Comparison of ENCODE assay signal across 9 mouse cellular contexts in genomic region chr12:79904913-79905549, GRCm38 (mm10).
DNase-seq lines count a peak whose midpoint lies in the region; ATAC-seq and TF ChIP-seq lines count a peak whose summit lies in the region.
"Had no signal": no experiment of that assay in that cellular context is flagged by ENCODE, and none has a peak within 500 bp of the region (broad histone marks: within the 10 kb centered on the region; RNA-seq: fewer than 3 reads in every experiment).

No protein-coding gene starts in this region.

- no peaks in the 10 kb centered on the region for H3K9me3 ChIP-seq in limb, embryonic 14.5 days (ENCODE audit: control insufficient read depth, low read length)

- intact Hi-C loops in gastrocnemius, adult 2 months (cut with DNase I) = loop anchor here (5.0 kb wide), 1 partner anchor 62 kb away; no protein-coding TSS in a partner anchor

- H3K9ac ChIP-seq in limb, embryonic 14.5 days (ENCODE audit: low read depth, low read length, severe bottlenecking) = no peak overlapping the region

- 38% methylated on average over 2 of the region's 2 CpGs for WGBS in limb, embryonic 14.5 days

- no peaks in the 10 kb centered on the region for H3K27me3 ChIP-seq in limb, embryonic 14.5 days (ENCODE audit: control insufficient read depth, insufficient read depth, low read length)

- no peak for TF ChIP-seq POLR2A in limb, embryonic 14.5 days (IDR thresholded peaks at IDR 0.05; ENCODE audit: borderline replicate concordance, extremely low read depth, insufficient read depth, insufficient read length)

- peak; percentile 59 for DNase-seq in gastrocnemius, adult 2 months
- DNase-seq in gastrocnemius, adult 18-20 months (ENCODE audit: low spot score) = no peak
- DNase-seq in urinary bladder, adult 2 months (ENCODE audit: low spot score) = peak; percentile 60
- no peak for DNase-seq in urinary bladder, postnatal 10 days (ENCODE audit: low spot score)
- DNase-seq in limb, embryonic 14.5 days (ENCODE audit: low spot score) = no peak
- DNase-seq in right cerebral cortex, adult 2 months (ENCODE audit: low spot score in 2 of 2) = no peak
- DNase-seq in thymus, postnatal 14 days = no peak
- no peak for DNase-seq in B cell, adult 2 months

- H3K36me3 ChIP-seq in limb, embryonic 14.5 days (ENCODE audit: control insufficient read depth, insufficient read depth, low read length) = no peaks in the 10 kb centered on the region

- peaks cover 39% of the 10 kb centered on the region for H3K4me1 ChIP-seq in limb, embryonic 14.5 days (ENCODE audit: control insufficient read depth, insufficient read depth, low read length)

- no peak for TF ChIP-seq CTCF in gastrocnemius, adult 2 months (IDR thresholded peaks at IDR 0.05)

- peak overlapping the region; percentile 99 for H3K27ac ChIP-seq in gastrocnemius, adult 2 months
- H3K27ac ChIP-seq in limb, embryonic 14.5 days (replicated peaks; ENCODE audit: low read depth, low read length) = peak overlapping the region; percentile 72

- H3K4me3 ChIP-seq in gastrocnemius, adult 2 months = no peak overlapping the region
- H3K4me3 ChIP-seq in limb, embryonic 14.5 days (replicated peaks; ENCODE audit: low read length) = no peak overlapping the region

- ATAC-seq in limb, embryonic 14.5 days (ENCODE audit: low FRiP score, low read depth) = no peak
- ATAC-seq: CD4-positive, CD25-positive, alpha-beta regulatory T cell, adult 4 months had no signal

- H3K4me2 ChIP-seq in limb, embryonic 14.5 days (replicated peaks; ENCODE audit: low read depth, low read length, severe bottlenecking) = no peak overlapping the region

Comparison
In these comparisons a context has a peak if more than half of its experiments do, and no peak if none do; other contexts are left out.
1. DNase-seq: peak in gastrocnemius, adult 2 months (single experiment) and urinary bladder, adult 2 months (single experiment); none in gastrocnemius, adult 18-20 months (single experiment), urinary bladder, postnatal 10 days (single experiment), limb, embryonic 14.5 days (single experiment), right cerebral cortex, adult 2 months (0 of 2), thymus, postnatal 14 days (single experiment) and B cell, adult 2 months (0 of 2).